Mouse (Mus musculus) kidney, postnatal 25 days (tissue): ENCODE measurements around the gene Cnr2.
A peak's percentile ranks its signal among the peaks of the same experiment; 100 is the strongest.

Source experiments
- DNase-seq, 2 experiments: peaks; one replicate each; pipeline ENCODE4 v3.0.0; 2021; ENCODE audit warnings: mixed read lengths in 2 of 2

Gene Cnr2

GRCm38 (mm10) chr4:135938858-135939257 is 43.7 kb downstream of the Cnr2 start:
- no peak for DNase-seq

- DNase-seq = peak in 1 of 2 experiments; percentile 32
Observed at GRCm38 (mm10) chr4:135941026-135941425, 45.8 kb downstream of the Cnr2 start.

GRCm38 (mm10) chr4:135942193-135942592 is 47.0 kb downstream of the Cnr2 start:
- no peak for DNase-seq

GRCm38 (mm10) chr4:135943389-135943788 is 48.2 kb downstream of the Cnr2 start:
- no peak for DNase-seq

- no peak for DNase-seq
Observed at GRCm38 (mm10) chr4:135945706-135946105, 50.5 kb downstream of the Cnr2 start.

GRCm38 (mm10) chr4:135946278-135946658 is 51.1 kb downstream of the Cnr2 start, which contains the start of gene Hmgcl:
Gene Hmgcl (plus strand): TSS chr4:135946448.
- DNase-seq = peak; percentile 98

- DNase-seq = no peak
Observed at GRCm38 (mm10) chr4:135946659-135947301, 51.6 kb downstream of the Cnr2 start.

GRCm38 (mm10) chr4:135948142-135948541 is 52.9 kb downstream of the Cnr2 start:
- no peak for DNase-seq

GRCm38 (mm10) chr4:135949475-135949874 is 54.3 kb downstream of the Cnr2 start:
- peak; percentile 55 to 70 for DNase-seq

- DNase-seq = peak in 1 of 2 experiments; percentile 75
Observed at GRCm38 (mm10) chr4:135949911-135950310, 54.7 kb downstream of the Cnr2 start.

- peak; percentile 38 to 45 for DNase-seq
Observed at GRCm38 (mm10) chr4:135950365-135950764, 55.2 kb downstream of the Cnr2 start.

- DNase-seq = peak in 1 of 2 experiments; percentile 41
Observed at GRCm38 (mm10) chr4:135951505-135951904, 56.3 kb downstream of the Cnr2 start.

- no peak for DNase-seq
Observed at GRCm38 (mm10) chr4:135953179-135953578, 58.0 kb downstream of the Cnr2 start.

GRCm38 (mm10) chr4:135954241-135954640 is 59.0 kb downstream of the Cnr2 start:
- DNase-seq = peak; percentile 75 to 89

GRCm38 (mm10) chr4:135955886-135956285 is 60.7 kb downstream of the Cnr2 start:
- DNase-seq = peak in 1 of 2 experiments; percentile 34

- peak; percentile 79 to 94 for DNase-seq
Observed at GRCm38 (mm10) chr4:135958354-135958753, 63.2 kb downstream of the Cnr2 start.

GRCm38 (mm10) chr4:135960717-135961116 is 65.5 kb downstream of the Cnr2 start:
- DNase-seq = peak; percentile 88 to 92

- no peak for DNase-seq
Observed at GRCm38 (mm10) chr4:135961709-135962108, 66.5 kb downstream of the Cnr2 start.

- DNase-seq = peak in 1 of 2 experiments; percentile 51
Observed at GRCm38 (mm10) chr4:135962198-135962597, 67.0 kb downstream of the Cnr2 start.

GRCm38 (mm10) chr4:135962946-135963345 is 67.8 kb downstream of the Cnr2 start:
- DNase-seq = no peak

GRCm38 (mm10) chr4:135963457-135964193 is 68.4 kb downstream of the Cnr2 start, which contains the start of gene Gale:
Gene Gale (plus strand): TSS chr4:135963727.
- peak; percentile 96 to 98 for DNase-seq

GRCm38 (mm10) chr4:135964426-135964825 is 69.2 kb downstream of the Cnr2 start:
- DNase-seq = peak; percentile 68 to 92

GRCm38 (mm10) chr4:135965113-135965512 is 69.9 kb downstream of the Cnr2 start:
- no peak for DNase-seq

GRCm38 (mm10) chr4:135966283-135966682 is 71.1 kb downstream of the Cnr2 start:
- DNase-seq = no peak
